Mouse (Mus musculus): ENCODE measurements at regions not wholly inside any gene's neighbourhood (a gene's known extent, or its start where the extent isn't known, plus 50 kb on each side); places are given as distances from the start of the nearest gene placed in this dataset.

DNA sequence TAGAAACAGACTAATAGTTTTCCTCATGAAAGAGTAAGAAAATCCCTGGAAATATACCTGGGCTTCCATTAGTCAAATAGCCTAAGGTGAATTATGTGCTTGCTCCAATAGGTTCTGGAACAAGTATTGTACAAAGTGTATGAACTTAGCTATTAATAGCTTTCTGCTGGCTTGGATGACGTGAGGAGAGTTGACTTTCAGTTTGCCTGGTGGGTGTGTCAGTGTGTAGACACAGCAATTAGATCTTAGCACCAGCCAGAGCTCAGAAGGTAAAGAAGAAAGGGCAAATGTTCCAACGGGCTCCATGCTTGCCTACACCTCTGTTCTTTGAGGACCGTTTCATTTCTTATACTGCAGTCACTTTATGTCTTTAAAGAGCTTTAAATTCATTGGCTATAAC, 654.8 kb upstream of the Mef2c start:
- WGBS (ENCODE audit: insufficient replicate concordance), result 53% methylated on average over 3 of the region's 3 CpGs
- H3K9me3 ChIP-seq (replicated peaks; ENCODE audit: control insufficient read depth, low read length), result no peaks in the 10 kb centered on the region
- ATAC-seq (replicated peaks; ENCODE audit: insufficient number of reproducible peaks, low FRiP score, low TSS enrichment), result no peak
- no peak overlapping the region for H3K4me2 ChIP-seq
- H3K4me1 ChIP-seq (ENCODE audit: control insufficient read depth, insufficient read depth, low read length), result no peaks in the 10 kb centered on the region
- no peak overlapping the region for H3K4me3 ChIP-seq (ENCODE audit: low read depth, low read length)
- H3K27me3 ChIP-seq (ENCODE audit: control insufficient read depth, insufficient read depth, low read length), result no peaks in the 10 kb centered on the region
- H3K9ac ChIP-seq (ENCODE audit: low read depth, low read length), result no peak overlapping the region
- H3K36me3 ChIP-seq (ENCODE audit: control insufficient read depth, insufficient read depth, low read length), result no peaks in the 10 kb centered on the region
- H3K27ac ChIP-seq (ENCODE audit: low read depth, low read length), result no peak overlapping the region

DNA sequence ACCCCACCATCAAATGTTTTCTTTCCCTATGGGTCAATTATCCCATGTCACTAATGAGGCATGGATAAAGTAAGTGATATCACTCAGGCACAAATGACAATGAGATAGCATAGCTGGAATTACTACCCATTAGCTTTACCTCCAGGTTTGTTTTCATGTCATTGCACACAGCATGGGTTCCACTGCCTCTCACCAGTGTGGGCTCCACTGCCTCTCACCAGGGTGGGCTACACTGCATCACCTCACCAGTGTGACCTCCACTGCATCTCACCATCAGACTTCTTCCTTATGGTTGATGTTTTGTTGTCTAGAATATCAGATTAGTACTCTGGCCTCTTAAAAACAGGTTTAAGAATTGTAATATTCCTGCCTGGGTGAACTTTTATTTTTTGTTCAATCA, 634.0 kb upstream of the Mef2c start:
- H3K4me1 ChIP-seq (ENCODE audit: control insufficient read depth, insufficient read depth, low read length), result no peaks in the 10 kb centered on the region
- no peaks in the 10 kb centered on the region for H3K9me3 ChIP-seq (replicated peaks; ENCODE audit: control insufficient read depth, low read length)
- no peak for ATAC-seq (replicated peaks; ENCODE audit: insufficient number of reproducible peaks, low FRiP score, low TSS enrichment)
- no peaks in the 10 kb centered on the region for H3K27me3 ChIP-seq (ENCODE audit: control insufficient read depth, insufficient read depth, low read length)
- no peak overlapping the region for H3K9ac ChIP-seq (ENCODE audit: low read depth, low read length)
- no peak overlapping the region for H3K27ac ChIP-seq (ENCODE audit: low read depth, low read length)
- H3K4me3 ChIP-seq (ENCODE audit: low read depth, low read length), result no peak overlapping the region
- H3K36me3 ChIP-seq (ENCODE audit: control insufficient read depth, insufficient read depth, low read length), result no peaks in the 10 kb centered on the region
- H3K4me2 ChIP-seq, result no peak overlapping the region

DNA sequence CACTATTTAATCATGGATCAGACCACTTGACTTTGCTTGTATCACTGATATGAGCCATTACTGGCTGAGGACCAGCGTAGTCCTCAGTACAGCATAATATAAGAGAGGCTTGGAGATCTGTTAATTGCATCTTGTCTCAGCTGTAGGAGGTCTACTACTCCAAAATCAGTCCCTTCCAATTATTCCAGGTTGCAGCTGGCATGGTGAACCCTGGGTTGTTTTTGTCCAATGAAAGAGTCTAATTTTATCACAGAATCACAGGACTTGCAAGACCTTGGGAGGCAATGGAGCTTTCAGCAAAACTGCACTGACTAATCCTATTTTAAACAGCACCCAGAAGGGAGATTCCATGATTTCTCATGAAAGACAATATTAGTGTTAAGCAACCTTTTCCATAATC, 629.7 kb upstream of the Mef2c start:
- Histone ChIP-seq H3K27me3 (ENCODE audit: control insufficient read depth, insufficient read depth, low read length) (no peaks in the 10 kb centered on the region), H3K36me3 (ENCODE audit: control insufficient read depth, insufficient read depth, low read length) (no peaks in the 10 kb centered on the region), H3K27ac (ENCODE audit: low read depth, low read length) (no peak overlapping the region), H3K4me3 (ENCODE audit: low read depth, low read length) (no peak overlapping the region), H3K9ac (ENCODE audit: low read depth, low read length) (no peak overlapping the region), H3K4me2 (no peak overlapping the region), H3K9me3 (replicated peaks; ENCODE audit: control insufficient read depth, low read length) (no peaks in the 10 kb centered on the region), H3K4me1 (ENCODE audit: control insufficient read depth, insufficient read depth, low read length) (no peaks in the 10 kb centered on the region)
- 76% methylated on average over 1 of the region's 1 CpGs for WGBS (ENCODE audit: insufficient replicate concordance)
- no peak for ATAC-seq (replicated peaks; ENCODE audit: insufficient number of reproducible peaks, low FRiP score, low TSS enrichment)

DNA sequence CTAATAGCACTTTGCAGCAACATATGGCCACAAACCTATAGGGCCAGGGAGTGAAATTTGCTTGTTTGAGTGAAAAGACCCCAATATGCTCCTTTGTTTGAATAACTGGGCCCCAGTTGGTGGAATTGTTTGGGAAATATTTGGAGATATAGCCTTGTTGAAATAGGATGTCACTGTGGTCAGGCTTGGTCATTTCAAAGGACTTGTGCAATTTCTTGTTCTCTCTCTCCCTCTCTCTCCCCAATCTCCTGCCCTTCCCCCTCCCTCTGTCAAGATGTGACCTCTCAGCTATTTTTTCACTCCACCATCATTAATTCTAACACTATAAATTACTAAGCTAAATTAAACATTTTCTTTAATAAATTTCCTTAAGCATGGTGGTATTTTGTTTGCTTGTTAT, 620.5 kb upstream of the Mef2c start:
- Histone ChIP-seq H3K36me3 (ENCODE audit: control insufficient read depth, insufficient read depth, low read length) (no peaks in the 10 kb centered on the region), H3K4me1 (ENCODE audit: control insufficient read depth, insufficient read depth, low read length) (no peaks in the 10 kb centered on the region), H3K27me3 (ENCODE audit: control insufficient read depth, insufficient read depth, low read length) (no peaks in the 10 kb centered on the region), H3K9me3 (replicated peaks; ENCODE audit: control insufficient read depth, low read length) (no peaks in the 10 kb centered on the region), H3K4me2 (no peak overlapping the region), H3K4me3 (ENCODE audit: low read depth, low read length) (no peak overlapping the region), H3K9ac (ENCODE audit: low read depth, low read length) (no peak overlapping the region), H3K27ac (ENCODE audit: low read depth, low read length) (no peak overlapping the region)
- ATAC-seq (replicated peaks; ENCODE audit: insufficient number of reproducible peaks, low FRiP score, low TSS enrichment), result no peak

GRCm38 (mm10) chr13:82888755-82889154, 615.1 kb upstream of the Mef2c start:
- ATAC-seq (replicated peaks; ENCODE audit: insufficient number of reproducible peaks, low FRiP score, low TSS enrichment), result no peak
- Histone ChIP-seq H3K27ac (ENCODE audit: low read depth, low read length) (no peak overlapping the region), H3K4me2 (no peak overlapping the region), H3K9ac (ENCODE audit: low read depth, low read length) (no peak overlapping the region), H3K9me3 (replicated peaks; ENCODE audit: control insufficient read depth, low read length) (no peaks in the 10 kb centered on the region), H3K36me3 (ENCODE audit: control insufficient read depth, insufficient read depth, low read length) (no peaks in the 10 kb centered on the region), H3K4me1 (ENCODE audit: control insufficient read depth, insufficient read depth, low read length) (no peaks in the 10 kb centered on the region), H3K27me3 (ENCODE audit: control insufficient read depth, insufficient read depth, low read length) (no peaks in the 10 kb centered on the region), H3K4me3 (ENCODE audit: low read depth, low read length) (no peak overlapping the region)
- 82% methylated on average over 1 of the region's 1 CpGs for WGBS (ENCODE audit: insufficient replicate concordance)

GRCm38 (mm10) chr13:82892731-82893130, 611.1 kb upstream of the Mef2c start:
- H3K4me2 ChIP-seq, result no peak overlapping the region
- H3K36me3 ChIP-seq (ENCODE audit: control insufficient read depth, insufficient read depth, low read length), result no peaks in the 10 kb centered on the region
- no peaks in the 10 kb centered on the region for H3K4me1 ChIP-seq (ENCODE audit: control insufficient read depth, insufficient read depth, low read length)
- ATAC-seq (replicated peaks; ENCODE audit: insufficient number of reproducible peaks, low FRiP score, low TSS enrichment), result no peak
- no peak overlapping the region for H3K4me3 ChIP-seq (ENCODE audit: low read depth, low read length)
- H3K27ac ChIP-seq (ENCODE audit: low read depth, low read length), result no peak overlapping the region
- H3K9ac ChIP-seq (ENCODE audit: low read depth, low read length), result no peak overlapping the region
- H3K27me3 ChIP-seq (ENCODE audit: control insufficient read depth, insufficient read depth, low read length), result no peaks in the 10 kb centered on the region
- no peaks in the 10 kb centered on the region for H3K9me3 ChIP-seq (replicated peaks; ENCODE audit: control insufficient read depth, low read length)
- 54% methylated on average over 2 of the region's 2 CpGs for WGBS (ENCODE audit: insufficient replicate concordance)

- Histone ChIP-seq H3K27ac (ENCODE audit: low read depth, low read length) (no peak overlapping the region), H3K9me3 (replicated peaks; ENCODE audit: control insufficient read depth, low read length) (no peaks in the 10 kb centered on the region), H3K4me2 (no peak overlapping the region), H3K4me1 (ENCODE audit: control insufficient read depth, insufficient read depth, low read length) (no peaks in the 10 kb centered on the region), H3K4me3 (ENCODE audit: low read depth, low read length) (no peak overlapping the region), H3K27me3 (ENCODE audit: control insufficient read depth, insufficient read depth, low read length) (no peaks in the 10 kb centered on the region), H3K9ac (ENCODE audit: low read depth, low read length) (no peak overlapping the region), H3K36me3 (ENCODE audit: control insufficient read depth, insufficient read depth, low read length) (no peaks in the 10 kb centered on the region)
- WGBS (ENCODE audit: insufficient replicate concordance), result 59% methylated on average over 4 of the region's 4 CpGs
- no peak for ATAC-seq (replicated peaks; ENCODE audit: insufficient number of reproducible peaks, low FRiP score, low TSS enrichment)
Measured at GRCm38 (mm10) chr13:82899686-82900085, 604.1 kb upstream of the Mef2c start.

GRCm38 (mm10) chr13:82902160-82902559, 601.7 kb upstream of the Mef2c start:
- no peak overlapping the region for H3K4me3 ChIP-seq (ENCODE audit: low read depth, low read length)
- ATAC-seq (replicated peaks; ENCODE audit: insufficient number of reproducible peaks, low FRiP score, low TSS enrichment), result no peak
- no peaks in the 10 kb centered on the region for H3K4me1 ChIP-seq (ENCODE audit: control insufficient read depth, insufficient read depth, low read length)
- no peak overlapping the region for H3K9ac ChIP-seq (ENCODE audit: low read depth, low read length)
- no peaks in the 10 kb centered on the region for H3K36me3 ChIP-seq (ENCODE audit: control insufficient read depth, insufficient read depth, low read length)
- no peaks in the 10 kb centered on the region for H3K9me3 ChIP-seq (replicated peaks; ENCODE audit: control insufficient read depth, low read length)
- H3K4me2 ChIP-seq, result no peak overlapping the region
- H3K27me3 ChIP-seq (ENCODE audit: control insufficient read depth, insufficient read depth, low read length), result no peaks in the 10 kb centered on the region
- H3K27ac ChIP-seq (ENCODE audit: low read depth, low read length), result no peak overlapping the region
- 66% methylated on average over 4 of the region's 4 CpGs for WGBS (ENCODE audit: insufficient replicate concordance)

DNA sequence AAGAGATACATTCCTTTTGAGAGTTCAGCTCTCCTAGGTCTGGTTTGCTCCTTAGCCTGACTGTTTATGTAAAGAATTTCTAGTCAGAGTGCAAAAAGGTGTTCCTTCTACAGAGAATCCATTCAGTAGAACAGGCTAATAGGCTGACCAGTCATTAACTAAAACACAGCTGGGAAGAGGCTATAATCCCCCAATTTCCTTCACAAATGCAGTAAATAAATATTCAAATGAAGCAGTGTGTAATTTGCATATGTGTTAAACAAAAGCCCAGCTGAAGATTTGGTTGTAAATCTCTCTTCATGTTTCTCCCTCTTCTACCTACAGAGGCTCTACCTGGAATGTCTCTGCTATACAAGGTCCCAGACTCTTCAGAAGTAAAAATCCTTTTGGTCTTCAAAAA, 600.2 kb upstream of the Mef2c start:
- Histone ChIP-seq H3K9me3 (replicated peaks; ENCODE audit: control insufficient read depth, low read length) (no peaks in the 10 kb centered on the region), H3K27me3 (ENCODE audit: control insufficient read depth, insufficient read depth, low read length) (no peaks in the 10 kb centered on the region), H3K36me3 (ENCODE audit: control insufficient read depth, insufficient read depth, low read length) (no peaks in the 10 kb centered on the region), H3K9ac (ENCODE audit: low read depth, low read length) (no peak overlapping the region), H3K4me1 (ENCODE audit: control insufficient read depth, insufficient read depth, low read length) (no peaks in the 10 kb centered on the region), H3K4me3 (ENCODE audit: low read depth, low read length) (no peak overlapping the region), H3K27ac (ENCODE audit: low read depth, low read length) (no peak overlapping the region), H3K4me2 (no peak overlapping the region)
- no peak for ATAC-seq (replicated peaks; ENCODE audit: insufficient number of reproducible peaks, low FRiP score, low TSS enrichment)

All from heart, embryonic 11.5 days (tissue).